Mouse (Mus musculus): ENCODE measurements around the gene Ptgr2.

DNA sequence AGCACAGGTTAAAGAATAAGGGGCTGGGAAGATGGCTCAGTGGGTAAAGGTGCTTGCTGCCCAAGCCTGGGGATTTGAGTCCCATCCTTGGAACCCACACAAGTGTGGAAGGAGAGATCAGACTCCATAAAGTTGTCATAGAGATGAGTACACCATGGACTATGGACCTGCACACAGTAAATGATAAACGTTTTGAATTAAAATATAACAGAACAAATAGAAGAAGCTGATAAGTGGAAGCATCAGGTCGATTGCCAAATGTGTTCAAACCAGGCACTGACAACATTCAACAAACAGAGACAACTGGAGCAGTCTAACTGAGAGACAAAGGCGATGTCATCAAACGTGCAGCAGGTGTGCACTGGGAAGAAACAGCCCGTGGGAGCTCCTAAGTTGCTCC, 11.7 kb upstream of the Ptgr2 start:
- TF ChIP-seq EP300 (IDR thresholded peaks at IDR 0.05; ENCODE audit: insufficient read depth, low read depth, low read length): no peak
- no peak for TF ChIP-seq CTCF (IDR thresholded peaks at IDR 0.05; ENCODE audit: low read depth, low read length)

All from ES-Bruce4 (cell line).